Mouse (Mus musculus) hindbrain, embryonic 12.5 days (tissue): ENCODE measurements at regions not wholly inside any gene's neighbourhood (a gene's known extent, or its start where the extent isn't known, plus 50 kb on each side); places are given as distances from the start of the nearest gene placed in this dataset.

Experiments
- ATAC-seq: fragments of 200-750 bp; cut with Nextera tagmentation; 2 replicates; pipeline ENCODE4 v1.8.0; 2017; ENCODE audit warnings: moderate TSS enrichment; ENCODE audit not compliant: low FRiP score
- H3K27ac ChIP-seq: fragments of 300-500 bp; sonication (generic); 2 replicates; pipeline ENCODE4 v1.5.1; 2016; ENCODE audit warnings: mild to moderate bottlenecking
- H3K27me3 ChIP-seq: fragments of 300-500 bp; sonication (generic); 2 replicates; pipeline ENCODE4 v1.6.1; 2016; ENCODE audit warnings: mild to moderate bottlenecking
- H3K36me3 ChIP-seq: fragments of 300-500 bp; sonication (generic); 2 replicates; pipeline ENCODE4 v1.6.1; 2016; ENCODE audit warnings: mild to moderate bottlenecking
- H3K4me1 ChIP-seq: fragments of 300-500 bp; sonication (generic); 2 replicates; pipeline ENCODE4 v1.6.1; 2016
- H3K4me2 ChIP-seq: fragments of 300-500 bp; sonication (generic); replicated peaks from 2 replicates; pipeline ENCODE4 v1.6.1; 2016; ENCODE audit warnings: mild to moderate bottlenecking
- H3K4me3 ChIP-seq: fragments of 300-500 bp; sonication (generic); 2 replicates; pipeline ENCODE4 v1.5.1; 2016; ENCODE audit warnings: mild to moderate bottlenecking
- H3K9ac ChIP-seq: fragments of 300-500 bp; sonication (generic); 2 replicates; pipeline ENCODE4 v1.6.1; 2016; ENCODE audit warnings: mild to moderate bottlenecking, moderate library complexity
- H3K9me3 ChIP-seq: fragments of 300-500 bp; sonication (generic); replicated peaks from 2 replicates; pipeline ENCODE4 v1.6.1; 2016; ENCODE audit warnings: mild to moderate bottlenecking

DNA sequence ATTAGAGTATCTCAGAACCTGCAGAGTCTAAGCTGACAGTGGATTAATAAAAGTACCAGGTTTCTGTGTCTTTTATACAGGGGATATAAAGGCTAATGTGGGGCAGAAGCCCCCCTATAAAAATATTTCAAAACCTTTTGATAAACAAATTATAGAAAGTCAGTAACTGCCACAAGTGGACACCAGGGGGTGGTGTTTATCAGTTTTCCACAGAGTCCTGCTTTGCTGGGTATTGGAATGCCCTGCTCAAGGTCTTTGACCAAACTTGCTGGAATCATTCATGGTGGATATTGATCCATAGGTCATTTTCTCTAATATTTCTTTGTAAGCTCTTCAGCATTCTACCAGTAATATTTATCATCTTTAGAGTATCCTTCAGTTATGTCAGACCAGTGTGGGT lies 51.4 kb downstream of the Scgb1b24 start:
- H3K27ac ChIP-seq = no peak overlapping the region
- ATAC-seq = no peak
- peaks cover 61% of the 10 kb centered on the region for H3K9me3 ChIP-seq
- H3K4me3 ChIP-seq = no peak overlapping the region
- H3K9ac ChIP-seq = no peak overlapping the region
- H3K4me1 ChIP-seq = no peaks in the 10 kb centered on the region
- H3K36me3 ChIP-seq = no peaks in the 10 kb centered on the region
- no peaks in the 10 kb centered on the region for H3K27me3 ChIP-seq
- H3K4me2 ChIP-seq = no peak overlapping the region
